Mouse (Mus musculus): ENCODE results near the gene Tesc.

The Tesc gene

DNA sequence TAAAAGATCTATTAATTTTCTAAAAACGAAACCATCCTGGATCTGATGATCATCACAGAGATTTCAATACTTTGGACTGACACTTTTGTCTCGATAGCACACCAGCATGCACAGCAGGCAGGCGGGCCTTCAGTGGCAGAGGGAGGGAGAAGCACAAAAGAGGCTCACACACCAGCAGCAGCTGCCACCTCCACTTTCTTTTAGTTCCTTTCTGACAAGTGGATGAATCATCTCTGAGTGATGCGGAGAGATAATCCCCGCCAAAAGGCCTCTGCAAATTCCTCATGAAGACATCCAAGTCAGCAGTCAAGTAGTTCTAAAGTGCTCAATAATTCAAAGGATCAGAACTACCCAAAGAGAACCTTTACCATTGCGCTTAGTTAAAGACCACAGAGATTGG, 51.8 kb downstream of the Tesc start:
- no peak for DNase-seq

DNA sequence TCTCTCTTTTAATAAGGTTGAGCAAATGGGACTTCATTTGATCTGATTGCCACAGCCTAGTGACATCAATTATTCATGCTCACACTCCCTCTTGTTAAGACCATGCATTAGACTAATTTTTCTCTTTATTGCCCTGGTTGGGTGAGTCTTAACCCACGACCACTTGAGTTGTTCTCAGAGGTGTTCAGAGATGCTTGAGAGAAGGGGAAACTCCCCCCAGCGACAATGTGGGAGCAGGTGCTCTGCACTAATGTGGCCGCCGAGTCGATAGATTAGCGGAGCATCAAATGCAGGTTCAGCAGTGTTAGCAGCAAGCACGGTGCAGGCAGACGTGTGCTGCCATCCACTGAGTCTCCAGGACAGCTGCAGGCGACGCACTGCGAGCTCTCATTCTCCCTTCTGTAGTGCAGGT, 52.3 kb downstream of the Tesc start:
- DNase-seq = no peak

DNA sequence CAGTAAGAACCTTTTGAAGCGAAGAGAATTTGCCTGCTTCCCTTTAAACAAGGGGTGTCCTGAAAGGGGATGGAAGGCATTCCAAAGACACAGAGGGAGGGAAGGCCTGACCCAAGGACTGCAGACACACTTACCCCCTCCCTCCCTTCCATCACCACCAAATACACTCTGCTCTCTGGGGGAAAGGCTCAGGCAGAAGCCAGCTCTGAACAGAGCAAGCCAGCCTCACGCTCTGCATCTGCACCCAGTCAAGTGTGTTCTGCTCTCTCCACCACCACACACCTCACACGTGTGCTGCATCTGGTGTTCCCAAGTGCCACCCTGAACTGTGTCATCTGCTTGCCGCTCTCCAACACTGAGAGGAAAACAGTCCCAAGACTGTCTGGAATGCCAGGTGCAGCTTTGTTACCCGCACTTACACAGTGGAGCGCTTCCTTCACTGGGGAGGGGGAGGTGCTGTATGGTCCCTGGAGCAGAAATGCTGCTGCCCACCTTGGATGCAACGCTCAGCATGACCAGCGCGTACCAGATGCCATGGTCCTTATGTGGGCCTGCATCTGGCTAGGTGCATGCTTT, 53.9 kb downstream of the Tesc start:
- no peak for DNase-seq

DNA sequence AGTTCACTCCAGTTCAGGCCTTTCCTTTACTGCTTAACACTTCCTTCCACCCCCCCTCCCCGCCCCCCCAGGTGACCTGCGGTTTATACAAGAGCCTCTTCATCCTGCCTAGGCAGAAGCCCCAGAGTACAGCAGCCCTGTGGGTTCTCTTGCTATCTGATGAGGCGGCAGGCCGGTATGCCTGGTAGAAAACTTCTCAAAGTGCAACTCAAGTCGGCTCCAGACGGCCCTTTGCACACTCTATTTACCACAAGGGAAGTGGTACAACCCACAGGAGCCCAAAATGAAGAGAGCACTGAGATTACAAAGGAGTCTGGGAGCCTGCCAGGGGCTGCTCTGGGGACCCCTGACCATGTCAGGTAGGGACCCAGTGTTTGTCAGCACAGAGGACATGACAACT, 54.5 kb downstream of the Tesc start:
- no peak for DNase-seq

DNA sequence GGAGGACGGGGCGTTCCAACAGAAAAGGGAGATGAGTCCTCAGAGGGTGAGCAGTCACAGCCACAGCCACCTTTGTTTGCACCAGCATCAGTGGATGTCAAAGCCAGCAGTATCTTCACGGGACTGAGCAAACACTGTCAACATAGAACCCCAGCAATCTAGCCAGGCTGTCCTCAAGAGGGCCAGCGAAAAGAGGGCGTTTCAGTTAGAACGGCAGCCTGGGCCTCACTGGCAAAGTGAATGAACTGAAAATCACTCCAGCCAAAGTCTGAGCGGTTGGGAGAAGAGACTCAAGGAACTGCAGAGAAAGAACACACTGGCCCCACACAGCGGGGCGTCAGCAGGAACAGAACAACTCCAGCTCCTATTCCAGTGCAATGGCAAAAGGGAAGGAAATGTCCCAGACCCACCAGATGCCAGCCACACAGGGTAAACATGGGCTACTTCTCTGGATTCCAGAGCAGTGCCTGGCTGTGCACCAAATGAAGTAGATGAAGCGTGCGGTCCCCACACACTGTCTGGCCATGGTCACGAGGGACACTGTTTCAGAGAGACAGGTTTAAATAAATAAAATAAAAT, 55.6 kb downstream of the Tesc start:
- peak; percentile 29 for DNase-seq

DNA sequence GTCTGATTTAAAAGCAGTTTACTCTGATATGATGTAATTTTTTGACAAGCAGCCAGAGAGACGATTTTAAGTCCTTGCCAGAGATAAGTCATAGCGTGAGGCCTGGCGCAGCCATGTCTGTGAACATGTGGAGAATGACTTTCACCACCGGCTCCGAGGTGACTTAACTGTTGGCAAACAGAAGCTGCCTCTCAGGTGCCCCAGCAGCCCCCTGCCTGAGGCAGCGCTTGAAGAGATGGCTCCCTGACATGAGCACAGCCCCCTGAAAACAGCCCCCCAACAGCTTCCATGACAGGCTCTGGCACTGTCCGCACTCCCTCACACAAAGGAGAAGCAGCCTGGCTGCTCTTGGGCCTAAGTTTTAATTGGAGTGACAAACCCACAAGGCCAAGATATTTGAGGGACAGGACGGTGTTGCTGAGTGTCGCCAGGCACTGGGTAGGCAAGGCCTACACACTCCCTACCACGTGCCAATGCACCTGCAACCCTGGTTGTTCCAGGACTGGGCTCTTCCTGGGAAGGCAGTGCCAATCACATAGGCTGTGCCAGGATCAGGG, 56.7 kb downstream of the Tesc start:
- peak; percentile 24 for DNase-seq

DNA sequence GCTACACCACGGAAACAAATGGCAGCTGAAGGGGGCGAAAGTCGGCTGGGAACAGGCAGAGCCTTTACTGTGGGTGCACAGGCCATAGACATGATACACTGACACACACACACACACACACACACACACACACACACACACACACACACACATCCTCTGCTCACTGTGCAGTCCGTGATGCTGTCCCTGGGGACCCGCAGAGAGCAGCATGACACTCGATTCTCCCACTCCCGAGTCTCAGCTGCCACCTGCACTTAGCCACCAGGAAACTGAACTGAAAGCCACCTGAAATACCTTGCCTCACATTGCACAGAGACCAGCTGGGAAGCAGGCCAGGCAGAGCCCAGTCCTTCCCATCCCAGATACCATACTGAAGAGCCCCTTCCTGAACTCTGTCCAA, 57.8 kb downstream of the Tesc start:
- peak; percentile 16 for DNase-seq

DNA sequence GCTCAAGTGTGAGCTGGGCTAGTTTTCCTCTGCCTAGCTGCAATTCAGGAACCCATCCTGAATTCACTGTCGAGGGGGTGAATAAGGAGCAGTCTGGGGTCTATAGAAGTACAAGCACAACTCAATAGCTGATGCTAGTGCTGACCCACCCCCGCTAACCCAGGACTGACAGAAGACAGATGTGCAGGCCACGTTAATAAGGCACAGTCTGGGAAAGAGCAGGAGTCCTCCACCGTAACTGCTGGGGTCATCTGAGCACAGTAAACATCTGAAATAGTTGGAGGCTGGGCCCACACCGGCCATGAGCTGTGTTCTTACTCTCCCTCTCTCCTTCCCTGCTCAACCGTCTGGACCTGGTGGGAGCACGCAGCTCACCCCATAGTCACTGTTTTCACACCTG, 59.4 kb downstream of the Tesc start:
- DNase-seq = no peak

DNA sequence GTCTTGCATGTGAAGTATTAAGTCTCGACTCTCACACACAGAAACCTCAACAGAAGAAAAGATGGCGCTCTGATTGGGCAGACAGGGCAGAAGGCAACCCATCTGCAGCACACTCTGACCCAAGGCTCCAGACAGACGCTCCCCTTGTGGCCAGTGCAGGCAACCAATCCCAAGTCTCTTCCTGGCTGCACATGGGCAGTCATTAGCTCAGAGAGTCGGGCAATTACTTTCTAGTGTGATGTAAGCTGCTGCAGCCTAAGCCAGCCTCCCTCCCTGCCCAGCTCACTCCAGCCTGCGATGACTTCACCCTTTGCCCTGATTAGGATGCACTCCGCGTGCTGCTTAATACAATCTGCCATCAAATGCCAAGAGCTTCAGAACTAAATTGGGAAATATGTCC, 61.6 kb downstream of the Tesc start:
- peak; percentile 68 for DNase-seq

DNA sequence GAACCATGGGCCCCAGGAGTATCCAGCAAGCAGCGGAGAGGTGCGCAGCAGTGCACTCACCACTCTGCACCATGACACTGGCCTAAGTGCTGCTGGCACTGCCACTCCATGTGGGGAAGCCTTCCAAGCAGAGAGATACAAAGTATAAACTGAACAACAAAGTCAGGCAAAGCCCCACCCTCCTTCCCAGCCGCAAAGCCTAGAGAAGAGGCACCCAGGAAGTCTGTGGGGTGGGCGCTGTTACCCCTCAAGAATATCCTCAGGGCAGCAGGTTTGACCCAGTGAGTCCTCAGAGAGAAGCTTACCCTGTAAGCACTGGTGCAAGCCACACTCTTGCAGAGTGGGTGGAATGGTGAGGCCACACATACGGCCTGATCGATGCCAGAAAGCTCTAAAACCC, 62.6 kb downstream of the Tesc start:
- no peak for DNase-seq

DNA sequence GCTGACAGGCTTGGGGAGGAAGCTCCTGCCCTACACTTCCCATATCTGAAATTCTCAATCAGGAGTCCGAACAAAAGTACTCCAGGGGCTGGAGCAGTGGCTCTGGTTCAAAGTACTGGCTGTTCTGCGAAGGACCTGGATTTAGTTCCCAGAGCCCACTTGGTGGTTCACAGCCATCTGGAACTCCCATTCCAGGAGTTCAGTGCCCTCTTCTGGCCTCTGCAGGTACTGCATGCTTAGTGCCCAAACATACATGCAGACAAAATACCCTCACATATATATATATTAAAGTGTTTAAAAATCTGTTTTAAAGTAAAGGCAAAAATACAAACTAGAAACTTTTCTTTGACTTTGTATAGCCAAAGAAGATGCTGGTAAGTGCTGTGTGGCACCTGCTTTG, 63.3 kb downstream of the Tesc start:
- DNase-seq = no peak

DNA sequence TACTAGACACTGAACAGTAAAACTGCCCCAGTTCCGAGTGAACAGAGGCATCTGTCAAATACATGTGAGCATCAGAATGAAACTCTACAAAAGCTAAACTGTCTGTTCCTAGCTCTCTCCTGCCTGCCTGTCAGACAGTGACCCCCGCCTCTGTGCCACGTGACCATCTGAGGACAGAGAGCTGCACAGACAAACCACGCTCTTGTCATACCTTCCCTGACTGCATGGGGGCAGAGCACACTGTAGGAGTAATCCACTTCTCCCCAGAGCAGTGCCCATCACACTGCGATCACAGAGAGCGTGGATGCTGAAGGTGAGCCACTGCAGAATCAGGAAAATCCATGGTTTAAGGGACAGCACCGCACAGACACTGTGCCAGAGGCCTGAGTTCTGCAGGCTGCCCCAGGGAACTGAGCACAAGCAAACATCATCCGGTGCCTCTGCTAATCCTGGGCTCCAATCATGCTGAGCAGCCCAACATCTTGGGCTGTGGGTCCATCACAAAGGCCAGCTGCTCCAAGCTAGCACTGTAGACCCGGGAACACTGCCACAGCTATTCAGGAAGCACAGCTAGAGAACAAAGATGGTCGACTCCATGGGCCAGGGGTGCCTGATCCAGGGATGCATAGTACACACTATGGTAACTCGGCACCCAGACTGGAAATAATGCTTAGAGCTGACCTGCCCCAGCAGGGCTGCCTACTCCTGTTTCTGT, 65.9 kb downstream of the Tesc start:
- DNase-seq = no peak

DNA sequence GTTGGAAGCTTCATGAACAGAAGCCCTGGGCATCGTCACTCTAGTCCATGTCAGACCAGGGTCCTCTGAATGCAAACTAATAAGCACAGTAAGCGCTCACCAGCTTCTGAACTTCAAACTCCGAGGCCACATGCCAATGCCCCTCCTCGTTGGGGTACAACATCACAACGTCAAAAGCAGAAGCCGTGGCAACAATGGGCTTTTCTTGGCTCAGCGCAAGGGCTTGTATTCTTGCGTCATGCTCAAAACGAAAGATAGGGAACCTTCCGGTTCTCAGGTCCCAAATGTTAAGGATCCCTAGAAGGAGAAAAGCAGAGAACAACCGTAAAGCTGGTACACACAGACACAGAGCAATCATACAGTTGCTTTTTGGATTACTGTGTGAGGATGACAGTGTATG, 67.9 kb downstream of the Tesc start:
- no peak for DNase-seq

DNA sequence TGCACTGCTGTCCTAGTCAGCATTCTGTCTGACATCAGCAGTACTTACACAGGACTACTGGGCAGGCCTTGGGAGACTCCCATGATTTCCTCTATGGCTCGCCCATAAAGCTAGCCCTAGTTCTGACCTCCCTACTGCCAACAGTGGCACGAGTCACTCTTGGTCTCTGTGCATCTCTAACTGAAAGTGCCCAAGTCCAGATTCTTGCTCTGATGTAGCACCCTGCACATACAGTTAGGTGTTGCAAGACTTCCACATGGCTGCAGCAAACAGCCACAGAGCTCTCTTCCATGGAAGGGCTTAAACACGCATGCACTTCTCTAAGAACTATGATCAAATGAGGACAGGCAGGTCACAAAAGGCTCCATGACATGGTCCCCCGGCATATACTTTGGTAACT, 68.3 kb downstream of the Tesc start:
- no peak for DNase-seq

DNA sequence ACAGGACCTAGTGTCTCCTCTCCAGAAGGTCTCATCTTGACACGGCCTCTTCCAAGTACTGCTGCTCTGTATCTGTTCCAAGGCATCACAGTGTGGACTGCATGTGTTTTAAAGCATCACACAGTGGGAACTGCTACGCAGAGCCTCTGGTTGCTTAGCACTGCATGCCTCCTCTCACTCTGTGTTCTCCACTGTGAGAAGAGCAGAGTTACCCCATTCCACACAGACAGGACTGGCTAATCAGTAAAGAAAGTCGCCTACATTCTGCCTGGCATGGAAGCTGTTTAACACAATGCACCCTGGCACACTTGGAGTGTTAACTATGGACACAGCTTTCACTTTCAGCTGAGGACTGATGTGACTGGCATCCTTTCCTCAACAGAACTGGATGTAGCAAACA, 68.8 kb downstream of the Tesc start:
- no peak for DNase-seq

DNA sequence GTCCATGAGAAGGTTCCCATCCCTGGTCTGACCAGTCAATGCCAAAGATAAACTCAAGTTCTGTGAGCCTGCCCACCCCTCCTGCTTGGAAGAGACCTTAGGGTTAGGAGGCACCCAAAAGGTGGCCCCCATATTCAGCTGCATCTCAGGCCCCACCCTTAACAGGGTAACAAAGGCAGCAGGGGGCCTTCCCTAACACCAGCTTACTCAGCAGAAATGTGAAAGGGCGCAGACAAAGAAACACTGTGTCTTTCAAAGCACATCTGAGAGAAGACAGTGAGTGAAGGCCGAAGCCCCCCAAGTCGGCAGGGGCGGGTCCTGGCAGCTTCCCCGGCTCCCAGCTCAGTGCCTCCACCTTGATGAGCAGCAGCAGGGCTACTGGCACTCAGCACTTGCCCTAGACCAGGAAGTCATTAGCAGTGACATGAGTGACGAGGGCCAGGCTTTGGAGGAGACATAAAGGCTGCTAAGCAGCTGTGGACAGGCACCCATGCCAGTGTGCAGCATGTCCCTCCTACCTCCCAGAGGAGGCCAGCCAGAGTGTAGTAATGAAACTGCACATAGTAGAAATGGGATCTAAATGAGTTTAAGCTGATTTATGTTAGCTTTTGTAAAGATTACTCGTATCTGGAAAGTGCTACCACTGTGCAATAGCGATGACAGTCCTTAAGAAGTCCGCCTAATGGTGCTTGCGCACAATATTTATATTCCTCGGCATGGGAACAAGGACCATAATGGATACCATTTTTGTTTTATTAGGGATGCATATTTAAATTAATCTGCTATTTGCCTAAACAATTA, 71.7 kb downstream of the Tesc start:
- no peak for DNase-seq

DNA sequence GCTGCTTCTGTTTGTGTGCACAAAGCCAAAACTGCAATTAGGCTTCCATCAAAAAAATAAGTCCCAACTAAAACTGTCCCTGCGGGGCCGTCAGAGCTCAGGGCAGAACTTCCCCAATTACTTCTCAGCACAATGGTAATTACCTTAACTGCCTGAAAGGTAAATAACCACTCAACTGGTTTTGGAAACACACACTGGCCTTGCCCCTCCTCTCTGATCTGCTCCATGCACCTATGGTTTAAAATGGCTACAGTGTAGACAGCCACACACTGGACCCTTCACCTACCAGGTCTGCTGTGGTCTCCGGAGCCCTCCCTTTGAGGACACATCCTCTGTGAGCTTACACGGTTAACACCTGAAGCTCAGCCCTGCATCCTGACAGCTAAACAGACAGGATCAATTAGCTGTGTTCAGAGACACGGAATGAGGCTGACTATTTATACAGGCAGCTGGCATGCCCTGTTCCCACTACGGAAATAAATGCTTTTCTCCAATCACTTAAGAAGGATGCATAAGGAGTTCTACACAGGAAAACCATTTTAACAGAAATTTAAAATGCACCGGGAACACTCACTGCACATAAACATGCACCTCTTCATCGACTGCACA, 72.4 kb downstream of the Tesc start:
- no peak for DNase-seq

DNA sequence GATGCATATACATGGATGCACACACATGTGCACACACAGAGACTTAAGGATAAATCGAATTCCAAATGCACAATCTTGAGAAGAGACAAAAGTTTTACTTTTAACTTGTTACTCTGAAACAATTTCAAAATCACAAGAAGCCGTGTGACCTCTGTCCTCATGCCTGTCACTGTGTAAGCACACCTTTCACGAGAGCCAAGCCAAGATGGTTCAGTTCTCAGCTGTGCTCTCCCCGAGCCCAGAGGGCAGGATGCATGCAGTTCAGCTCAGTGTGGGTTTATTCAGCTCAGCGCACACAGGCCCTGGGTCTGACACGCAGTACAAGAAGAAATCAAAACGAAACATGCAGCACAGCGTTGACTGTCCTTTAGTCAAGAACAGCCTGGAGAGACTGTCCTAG, 78.0 kb downstream of the Tesc start:
- no peak for DNase-seq

DNA sequence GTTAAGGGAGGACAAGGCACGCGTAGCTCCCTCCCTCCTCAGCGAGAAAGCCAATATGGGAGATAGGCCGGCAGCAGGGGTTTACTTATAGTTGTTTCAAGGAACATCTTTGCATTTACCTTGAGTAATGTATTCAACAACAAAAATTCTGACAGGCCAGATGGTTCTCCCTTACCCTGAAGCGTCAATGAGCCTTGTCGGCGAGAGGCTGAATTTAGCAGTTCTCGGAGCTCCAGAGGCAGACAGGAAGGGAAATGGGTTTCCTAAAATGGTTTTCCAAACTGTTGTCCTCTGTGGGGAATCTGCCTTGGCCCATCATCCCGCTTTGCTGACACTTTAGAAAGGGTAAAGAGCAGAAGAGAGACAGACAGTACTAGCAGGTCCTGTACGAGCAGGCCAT, 79.1 kb downstream of the Tesc start:
- DNase-seq = no peak

DNA sequence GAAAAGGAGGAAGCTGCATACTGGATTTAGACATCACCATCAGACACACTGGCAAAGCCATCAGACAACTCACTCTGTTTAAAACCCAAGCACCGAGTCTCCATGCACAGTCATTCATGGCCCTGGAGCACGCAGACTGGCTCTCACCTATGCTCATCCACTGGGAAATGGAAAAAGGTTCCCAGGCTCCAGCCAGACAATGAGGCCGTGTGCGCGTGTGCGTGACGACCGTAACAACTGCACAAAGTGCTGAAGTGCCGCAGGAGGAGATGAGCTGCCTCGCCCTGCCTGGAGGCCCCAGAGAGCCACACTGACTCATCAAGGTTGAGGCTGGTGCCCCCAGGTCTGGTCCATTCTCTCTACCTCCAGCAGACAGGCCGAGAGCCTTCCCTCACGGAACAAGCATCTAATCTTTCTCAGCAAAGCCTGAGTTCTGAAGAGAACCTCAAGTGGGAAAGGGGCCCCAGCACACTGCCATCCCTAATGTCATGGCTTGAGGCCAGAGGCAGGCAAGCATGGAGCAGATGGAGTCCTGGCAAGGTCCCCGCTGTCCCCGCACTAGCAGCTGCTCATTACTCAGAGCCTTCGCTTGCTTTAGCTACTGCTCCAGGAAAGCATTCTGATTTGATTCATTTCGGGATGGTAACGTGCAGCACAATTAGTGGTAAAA, 80.7 kb downstream of the Tesc start:
- DNase-seq = peak; percentile 92

DNA sequence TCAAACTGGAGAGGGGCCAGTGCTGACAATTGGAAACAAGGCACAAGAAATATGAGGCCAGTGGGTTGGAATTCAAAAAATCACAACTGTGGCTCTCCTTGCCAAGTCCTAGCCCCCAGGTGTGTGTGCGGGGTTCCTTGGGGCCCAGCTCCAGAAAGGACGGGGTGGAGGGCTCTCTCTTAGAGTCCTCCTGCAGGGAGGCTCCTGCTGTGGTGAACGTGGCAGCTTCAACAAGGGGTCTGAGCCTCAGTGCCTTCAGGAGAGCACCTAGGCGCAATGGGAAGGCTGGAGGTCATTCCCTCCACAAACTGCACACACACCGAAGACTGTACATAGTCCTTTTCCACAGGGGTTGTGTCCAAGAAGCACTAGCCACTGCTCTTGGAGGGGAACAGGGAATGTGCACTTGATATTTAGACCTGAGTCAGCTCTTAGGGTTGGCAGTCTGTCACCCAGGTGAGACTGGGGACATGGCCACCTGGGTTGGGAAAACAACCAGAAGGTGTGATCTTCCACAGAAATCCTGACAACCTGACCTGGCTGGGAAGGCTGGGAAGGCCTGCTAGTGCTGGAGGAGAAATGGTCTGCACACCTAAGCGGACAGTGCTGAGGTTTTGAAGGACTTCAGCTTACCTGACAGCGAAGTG, 81.4 kb downstream of the Tesc start:
- DNase-seq = no peak

Data from cerebellum, adult 11 months (tissue).